Mouse (Mus musculus): ENCODE data around the gene Lhx4.

- TF ChIP-seq CTCF (IDR thresholded peaks at IDR 0.05; ENCODE audit: extremely low read depth, insufficient read depth, low read length) (no peak), POLR2A (IDR thresholded peaks at IDR 0.05; ENCODE audit: extremely low read depth, insufficient read depth, low read length) (no peak)
Observed at GRCm38 (mm10) chr1:155650121-155650846, 101.2 kb downstream of the Lhx4 start.

All from cortical plate, adult 2 months (tissue).